19 mouse cellular contexts compared by ENCODE assay signal in the genomic region with DNA sequence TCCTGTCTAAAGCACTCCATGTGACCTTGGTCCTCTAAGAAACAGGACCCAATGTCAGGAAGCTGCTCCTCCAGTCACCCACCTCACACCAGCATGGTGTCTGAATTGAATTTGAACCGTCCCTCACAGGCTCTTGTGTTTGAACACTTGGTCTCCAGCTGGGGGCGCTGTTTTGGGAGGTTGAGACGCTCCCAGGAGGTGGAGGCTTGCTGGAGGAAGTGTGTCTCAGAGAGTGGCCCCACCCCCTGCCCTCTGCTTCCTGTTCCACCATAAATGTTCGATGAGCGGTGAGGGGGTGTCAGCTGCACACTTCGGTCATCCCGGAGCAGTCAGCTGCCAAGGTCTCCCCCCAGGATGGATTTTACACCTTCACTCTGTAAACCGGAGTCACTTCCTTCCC.
DNase-seq lines count a peak whose midpoint lies in the region; ATAC-seq and TF ChIP-seq lines count a peak whose summit lies in the region.
"Had no signal": no experiment of that assay in that cellular context is flagged by ENCODE, and none has a peak within 500 bp of the region (broad histone marks: within the 10 kb centered on the region; RNA-seq: fewer than 3 reads in every experiment).

No protein-coding gene starts in this region.

- DNase-seq in adrenal gland, postnatal 14 days = peak; percentile 14
- no peak for DNase-seq in adrenal gland, postnatal 36 days
- no peak for DNase-seq in lung, postnatal 0 days (ENCODE audit: low spot score)
- no peak for DNase-seq in lung, postnatal 36 days
- DNase-seq in frontal cortex, postnatal 36 days (ENCODE audit: low spot score in 2 of 2) = no peak
- no peak for DNase-seq in urinary bladder, postnatal 25 days (ENCODE audit: low spot score)
- DNase-seq: adrenal gland, postnatal 10 days; cerebellum, adult 9-10 months; gastrocnemius, adult 2 months; kidney, adult 8-10 months; left cerebral cortex, postnatal 4 days; retina, postnatal 1 day had no signal

- H3K4me2 ChIP-seq in lung, postnatal 0 days (replicated peaks; ENCODE audit: low read depth, low read length) = no peak overlapping the region
- H3K4me2 ChIP-seq: forebrain, embryonic 13.5 days; hindbrain, embryonic 15.5 days; neural tube, embryonic 15.5 days had no signal

- H3K27me3 ChIP-seq in lung, postnatal 0 days (replicated peaks; ENCODE audit: insufficient read depth, low read length) = no peaks in the 10 kb centered on the region
- 0 out of 2 replicates have a peak, but pooled peaks cover 5% of the 10 kb centered on the region for H3K27me3 ChIP-seq in E14TG2a.4 (ENCODE audit: insufficient read depth, low read length)
- H3K27me3 ChIP-seq: hindbrain, embryonic 15.5 days; neural tube, embryonic 15.5 days had no signal

- ATAC-seq in lung, postnatal 0 days = peak; percentile 41
- ATAC-seq in hematopoietic stem cell, adult 5-6 weeks (replicated peaks in 1 of 2; ENCODE audit: insufficient read depth in 1 of 2, low FRiP score in 2 of 2, low TSS enrichment in 1 of 2, low read depth in 1 of 2, poor library complexity in 2 of 2, severe bottlenecking in 2 of 2) = peak; percentile 17 to 29; a peak in 1 of 4 replicates
- ATAC-seq: forebrain, embryonic 13.5 days had no signal

- WGBS in lung, postnatal 0 days = 57% methylated on average over 8 of the region's 8 CpGs

- H3K4me1 ChIP-seq in lung, postnatal 0 days (ENCODE audit: insufficient read depth, low read depth, low read length) = no peaks in the 10 kb centered on the region
- H3K4me1 ChIP-seq in E14TG2a.4 (replicated peaks; ENCODE audit: low read depth, low read length) = peaks cover 11% of the 10 kb centered on the region

- no peaks in the 10 kb centered on the region for H3K9me3 ChIP-seq in lung, postnatal 0 days (ENCODE audit: low read length)
- H3K9me3 ChIP-seq in E14TG2a.4 (ENCODE audit: low read length) = peaks cover 6% of the 10 kb centered on the region
- H3K9me3 ChIP-seq: forebrain, embryonic 13.5 days; hindbrain, embryonic 15.5 days; neural tube, embryonic 15.5 days had no signal

- no peak overlapping the region for H3K9ac ChIP-seq in lung, postnatal 0 days (replicated peaks; ENCODE audit: low read depth)
- H3K9ac ChIP-seq: forebrain, embryonic 13.5 days; hindbrain, embryonic 15.5 days; neural tube, embryonic 15.5 days had no signal

- no peaks in the 10 kb centered on the region for H3K36me3 ChIP-seq in lung, postnatal 0 days (ENCODE audit: insufficient read depth, low read length)
- no peaks in the 10 kb centered on the region for H3K36me3 ChIP-seq in E14TG2a.4 (ENCODE audit: insufficient read depth, low read length)
- H3K36me3 ChIP-seq: G1E; hindbrain, embryonic 15.5 days; neural tube, embryonic 15.5 days had no signal

- H3K4me3 ChIP-seq in lung, postnatal 0 days (ENCODE audit: low read depth, low read length) = no peak overlapping the region
- H3K4me3 ChIP-seq in E14TG2a.4 (replicated peaks; ENCODE audit: low read length) = no peak overlapping the region
- H3K4me3 ChIP-seq: forebrain, embryonic 13.5 days; gastrocnemius, adult 2 months; hindbrain, embryonic 15.5 days; megakaryocyte, embryonic 14.5 days; neural tube, embryonic 15.5 days had no signal

- peak; percentile 29 for TF ChIP-seq CTCF in lung, postnatal 0 days (IDR thresholded peaks at IDR 0.05)
- peak; percentile 30 for TF ChIP-seq CTCF in E14TG2a.4 (conservative IDR thresholded peaks at IDR 0.05; ENCODE audit: low read length)

- TF ChIP-seq EP300 in lung, postnatal 0 days (IDR thresholded peaks at IDR 0.05) = no peak

- H3K27ac ChIP-seq in lung, postnatal 0 days (ENCODE audit: low read length) = no peak overlapping the region
- H3K27ac ChIP-seq: forebrain, embryonic 13.5 days; gastrocnemius, adult 2 months; hindbrain, embryonic 15.5 days; neural tube, embryonic 15.5 days had no signal
